Comparison of ENCODE assay signal across 24 mouse cellular contexts in genomic region chr9:9708671-9709070, GRCm38 (mm10).
DNase-seq lines count a peak whose midpoint lies in the region; ATAC-seq and TF ChIP-seq lines count a peak whose summit lies in the region.
"Had no signal": no experiment of that assay in that cellular context is flagged by ENCODE, and none has a peak within 500 bp of the region (broad histone marks: within the 10 kb centered on the region; RNA-seq: fewer than 3 reads in every experiment).

No protein-coding gene starts in this region.

- TF ChIP-seq CTCF in left cerebral cortex, adult 2 months (IDR thresholded peaks at IDR 0.05) = no peak

- no peaks in the 10 kb centered on the region for H3K9me3 ChIP-seq in kidney, embryonic 15.5 days (replicated peaks)
- H3K9me3 ChIP-seq: embryonic facial prominence, embryonic 12.5 days; embryonic facial prominence, embryonic 15.5 days; heart, embryonic 10.5 days; heart, embryonic 13.5 days had no signal

- H3K4me2 ChIP-seq in kidney, embryonic 15.5 days = no peak overlapping the region
- H3K4me2 ChIP-seq: embryonic facial prominence, embryonic 12.5 days; embryonic facial prominence, embryonic 15.5 days; heart, embryonic 13.5 days; hindbrain, embryonic 14.5 days had no signal

- intact Hi-C loops in left cerebral cortex, adult 2 months (cut with DNase I) = no loop called here

- no peaks in the 10 kb centered on the region for H3K4me1 ChIP-seq in kidney, embryonic 15.5 days
- H3K4me1 ChIP-seq: embryonic facial prominence, embryonic 12.5 days; embryonic facial prominence, embryonic 15.5 days; heart, embryonic 10.5 days; heart, embryonic 13.5 days had no signal

- no peak overlapping the region for H3K9ac ChIP-seq in kidney, embryonic 15.5 days
- H3K9ac ChIP-seq: embryonic facial prominence, embryonic 12.5 days; embryonic facial prominence, embryonic 15.5 days; forebrain, postnatal 0 days; heart, embryonic 13.5 days; hindbrain, embryonic 14.5 days had no signal

- peak; percentile 47 for DNase-seq in kidney, adult 18-20 months
- DNase-seq in kidney, adult 9 months = peak; percentile 80
- DNase-seq in kidney, postnatal 14 days = peak; percentile 7
- DNase-seq in embryo, embryonic 11 days = no peak
- no peak for DNase-seq in left cerebral cortex, adult 2 months (ENCODE audit: extremely low spot score in 1 of 2, low spot score in 2 of 2)
- DNase-seq: adrenal gland, adult 8-10 months; adrenal gland, postnatal 25 days; cerebellum, adult 11-12 months; cerebellum, adult 8-10 months; cerebellum, postnatal 14 days; forebrain, postnatal 0 days; gastrocnemius, adult 2 months; gastrocnemius, postnatal 14 days; heart, adult 2 months; heart, postnatal 14 days; heart, postnatal 4 days had no signal

- H3K36me3 ChIP-seq in kidney, embryonic 15.5 days = no peaks in the 10 kb centered on the region
- H3K36me3 ChIP-seq: embryonic facial prominence, embryonic 12.5 days; embryonic facial prominence, embryonic 15.5 days; heart, embryonic 10.5 days; heart, embryonic 13.5 days had no signal

- no peak overlapping the region for H3K4me3 ChIP-seq in kidney, embryonic 15.5 days (replicated peaks)
- no peak overlapping the region for H3K4me3 ChIP-seq in left cerebral cortex, adult 2 months
- H3K4me3 ChIP-seq: embryonic facial prominence, embryonic 12.5 days; embryonic facial prominence, embryonic 15.5 days; gastrocnemius, adult 2 months; heart, adult 2 months; heart, embryonic 10.5 days; heart, embryonic 13.5 days had no signal

- H3K27me3 ChIP-seq in kidney, embryonic 15.5 days = no peaks in the 10 kb centered on the region
- H3K27me3 ChIP-seq: embryonic facial prominence, embryonic 12.5 days; embryonic facial prominence, embryonic 15.5 days; heart, embryonic 13.5 days had no signal

- ATAC-seq in kidney, embryonic 15.5 days (replicated peaks; ENCODE audit: low FRiP score) = no peak
- ATAC-seq: activated CD4-positive, CD25-positive, alpha-beta regulatory T cell, adult 4 months; CD4-positive, CD25-positive, alpha-beta regulatory T cell, adult 4 months had no signal

- no peak overlapping the region for H3K27ac ChIP-seq in kidney, embryonic 15.5 days
- H3K27ac ChIP-seq in left cerebral cortex, adult 2 months = no peak overlapping the region
- H3K27ac ChIP-seq: embryonic facial prominence, embryonic 12.5 days; embryonic facial prominence, embryonic 15.5 days; gastrocnemius, adult 2 months; heart, adult 2 months; heart, embryonic 10.5 days; heart, embryonic 13.5 days; hindbrain, embryonic 14.5 days had no signal

- 84% methylated on average over 5 of the region's 5 CpGs for WGBS in kidney, embryonic 15.5 days

Comparison
In these comparisons a context has a peak if more than half of its experiments do, and no peak if none do; other contexts are left out.
1. DNase-seq: peak in kidney, adult 18-20 months (single experiment), kidney, adult 9 months (single experiment) and kidney, postnatal 14 days (single experiment); none in embryo, embryonic 11 days (single experiment) and left cerebral cortex, adult 2 months (0 of 2).